Mouse (Mus musculus): ENCODE measurements around the gene Taf5.

Gene Taf5

GRCm38 (mm10) chr19:47049061-47049460 is 18.5 kb upstream of the Taf5 start:
- no peak for TF ChIP-seq GATA4 (IDR thresholded peaks at IDR 0.05; ENCODE audit: insufficient replicate concordance, low read length)

GRCm38 (mm10) chr19:47049840-47050239 is 17.7 kb upstream of the Taf5 start:
- no peak for TF ChIP-seq GATA4 (IDR thresholded peaks at IDR 0.05; ENCODE audit: insufficient replicate concordance, low read length)

- no peak for TF ChIP-seq GATA4 (IDR thresholded peaks at IDR 0.05; ENCODE audit: insufficient replicate concordance, low read length)
Observed at GRCm38 (mm10) chr19:47050271-47051032, 17.1 kb upstream of the Taf5 start, which contains the start of gene Pcgf6. Gene Pcgf6, minus strand, starts transcription at chr19:47050906.

- no peak for TF ChIP-seq GATA4 (IDR thresholded peaks at IDR 0.05; ENCODE audit: insufficient replicate concordance, low read length)
Observed at GRCm38 (mm10) chr19:47052927-47053326, 14.6 kb upstream of the Taf5 start.

GRCm38 (mm10) chr19:47053471-47053870 is 14.1 kb upstream of the Taf5 start:
- TF ChIP-seq GATA4 (IDR thresholded peaks at IDR 0.05; ENCODE audit: insufficient replicate concordance, low read length): peak; percentile 37; the same call in 1 of the 2 replicates

GRCm38 (mm10) chr19:47057684-47058083 is 9.9 kb upstream of the Taf5 start:
- TF ChIP-seq GATA4 (IDR thresholded peaks at IDR 0.05; ENCODE audit: insufficient replicate concordance, low read length): no peak

GRCm38 (mm10) chr19:47065860-47066259 is 1.7 kb upstream of the Taf5 start:
- no peak for TF ChIP-seq GATA4 (IDR thresholded peaks at IDR 0.05; ENCODE audit: insufficient replicate concordance, low read length)

GRCm38 (mm10) chr19:47067924-47068611 is 522 bp downstream of the Taf5 start:
- no peak for TF ChIP-seq GATA4 (IDR thresholded peaks at IDR 0.05; ENCODE audit: insufficient replicate concordance, low read length)

GRCm38 (mm10) chr19:47088226-47088625 is 20.7 kb downstream of the Taf5 start:
- no peak for TF ChIP-seq GATA4 (IDR thresholded peaks at IDR 0.05; ENCODE audit: insufficient replicate concordance, low read length)

- no peak for TF ChIP-seq GATA4 (IDR thresholded peaks at IDR 0.05; ENCODE audit: insufficient replicate concordance, low read length)
Observed at GRCm38 (mm10) chr19:47089718-47090525, 22.4 kb downstream of the Taf5 start.

- no peak for TF ChIP-seq GATA4 (IDR thresholded peaks at IDR 0.05; ENCODE audit: insufficient replicate concordance, low read length)
Observed at GRCm38 (mm10) chr19:47090550-47091156, 23.1 kb downstream of the Taf5 start, which contains the start of the genes Usmg5 and Pdcd11. Gene Usmg5, minus strand, starts transcription at chr19:47090647. Gene Pdcd11, plus strand, starts transcription at chr19:47090768.

- no peak for TF ChIP-seq GATA4 (IDR thresholded peaks at IDR 0.05; ENCODE audit: insufficient replicate concordance, low read length)
Observed at GRCm38 (mm10) chr19:47101080-47101479, 33.5 kb downstream of the Taf5 start.

GRCm38 (mm10) chr19:47104641-47105271 is 37.2 kb downstream of the Taf5 start:
- no peak for TF ChIP-seq GATA4 (IDR thresholded peaks at IDR 0.05; ENCODE audit: insufficient replicate concordance, low read length)

GRCm38 (mm10) chr19:47118634-47119033 is 51.1 kb downstream of the Taf5 start:
- no peak for TF ChIP-seq GATA4 (IDR thresholded peaks at IDR 0.05; ENCODE audit: insufficient replicate concordance, low read length)
